Mouse (Mus musculus) heart, embryonic 16.5 days (tissue): ENCODE results near the gene Filip1l. TPM values are rescaled to one million over a fixed set of nuclear protein-coding genes. Genes with fewer than 3 reads are reported as not detected.

Experiments used
- ATAC-seq: fragments of 200-750 bp; cut with Nextera tagmentation; replicated peaks from 2 replicates; pipeline ENCODE4 v1.8.0; 2017; ENCODE audit warnings: moderate number of reproducible peaks; ENCODE audit not compliant: insufficient read depth, low FRiP score; ENCODE audit errors: extremely low read depth
- H3K27ac ChIP-seq: fragments of 300-500 bp; sonication (generic); 2 replicates; pipeline ENCODE4 v1.5.1; 2014; ENCODE audit warnings: mild to moderate bottlenecking, low read length, control low read depth, moderate library complexity
- H3K27me3 ChIP-seq: fragments of 300-500 bp; sonication (generic); 2 replicates; pipeline ENCODE4 v1.6.1; 2014; ENCODE audit warnings: low read length, mixed read lengths; ENCODE audit not compliant: control insufficient read depth, insufficient read depth
- H3K36me3 ChIP-seq: fragments of 300-500 bp; sonication (generic); 2 replicates; pipeline ENCODE4 v1.6.1; 2014; ENCODE audit not compliant: control insufficient read depth, insufficient read depth
- H3K4me1 ChIP-seq: fragments of 300-500 bp; sonication (generic); 2 replicates; pipeline ENCODE4 v1.6.1; 2014; ENCODE audit warnings: low read length, mixed read lengths; ENCODE audit not compliant: control insufficient read depth, insufficient read depth
- H3K4me2 ChIP-seq: fragments of 300-500 bp; sonication (generic); 2 replicates; pipeline ENCODE4 v1.6.1; 2014; ENCODE audit warnings: low read depth, mild to moderate bottlenecking, control low read depth, low read length
- H3K4me3 ChIP-seq: fragments of 300-500 bp; sonication (generic); 2 replicates; pipeline ENCODE4 v1.5.1; 2014; ENCODE audit warnings: mild to moderate bottlenecking, control low read depth, low read length
- H3K9ac ChIP-seq: fragments of 300-500 bp; sonication (generic); 2 replicates; pipeline ENCODE4 v1.6.1; 2014; ENCODE audit warnings: low read length, control low read depth
- H3K9me3 ChIP-seq: fragments of 300-500 bp; sonication (generic); replicated peaks from 2 replicates; pipeline ENCODE4 v1.6.1; 2016; ENCODE audit warnings: low read length; ENCODE audit not compliant: control insufficient read depth
- WGBS: fragments of 180-500 bp; shearing (Covaris S2); extraction: QIAGEN DNeasy Blood & Tissue Kit; methylation state at CpG from one replicate; pipeline ENCODE4 v1.1.7; 2014; 5-methylcytosine and 5-hydroxymethylcytosine counted together
- polyA plus RNA-seq: library from polyadenylated mRNA; unstranded; fragments of >200 nt; fragmentation: Nextera tagmentation; extraction: Ambion mirVana; gene quantifications from 2 replicates; pipeline ENCODE4 v1.2.1, GENCODE M21; 2015

Filip1l gene
- polyA plus RNA-seq, 1 experiment from 2014 or later, result 26.7 TPM

DNA sequence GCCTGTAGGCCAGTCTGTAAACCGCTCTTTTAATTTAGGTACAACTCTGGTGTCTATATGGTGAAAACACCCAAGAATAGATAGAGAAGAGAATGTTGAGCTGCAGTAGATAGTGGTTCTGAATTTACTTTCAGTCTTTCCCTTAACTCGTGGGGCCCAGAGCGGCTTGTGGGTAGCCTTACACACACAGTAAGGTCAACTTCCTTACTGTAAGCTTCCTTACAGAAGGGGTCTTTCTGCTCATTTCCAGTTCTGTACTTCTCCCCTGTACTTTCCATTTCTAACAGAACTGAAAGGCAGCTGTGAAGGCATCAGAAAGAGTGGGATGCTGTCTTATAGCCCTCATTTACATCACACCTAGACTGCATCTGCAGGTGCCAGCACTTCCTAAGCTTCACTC is 78.4 kb downstream of the Filip1l start:
- Histone ChIP-seq H3K36me3 (no peaks in the 10 kb centered on the region), H3K27ac (no peak overlapping the region), H3K27me3 (no peaks in the 10 kb centered on the region), H3K4me2 (no peak overlapping the region), H3K9ac (no peak overlapping the region), H3K4me3 (no peak overlapping the region), H3K4me1 (peaks cover 11% of the 10 kb centered on the region), H3K9me3 (no peaks in the 10 kb centered on the region)
- 86% methylated on average over 3 of the region's 3 CpGs for WGBS
- no peak for ATAC-seq

DNA sequence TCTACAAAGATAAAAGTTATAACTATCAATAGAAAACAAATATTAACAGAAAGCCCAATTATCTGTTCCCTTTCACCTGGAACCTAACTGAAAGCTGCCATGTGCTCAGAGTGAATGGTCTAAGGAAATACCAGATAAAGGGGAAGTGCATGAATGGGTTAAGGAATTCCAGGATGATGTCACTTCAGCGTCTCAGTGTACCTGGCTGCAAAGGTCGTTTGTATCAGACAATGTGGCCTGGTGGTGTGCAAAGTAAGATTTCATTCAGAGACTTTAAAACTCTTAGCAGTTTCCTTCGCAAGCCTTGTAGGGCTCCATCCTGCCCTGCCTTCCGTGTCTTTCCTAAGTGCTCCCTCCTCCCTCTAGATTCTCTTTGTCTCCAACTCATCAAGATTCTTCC is 80.3 kb downstream of the Filip1l start:
- no peak for ATAC-seq
- Histone ChIP-seq H3K36me3 (no peaks in the 10 kb centered on the region), H3K27me3 (no peaks in the 10 kb centered on the region), H3K4me1 (peaks cover 6% of the 10 kb centered on the region), H3K27ac (no peak overlapping the region), H3K4me2 (no peak overlapping the region), H3K9ac (no peak overlapping the region), H3K4me3 (no peak overlapping the region), H3K9me3 (no peaks in the 10 kb centered on the region)
- WGBS, result 58% methylated on average over 4 of the region's 4 CpGs

DNA sequence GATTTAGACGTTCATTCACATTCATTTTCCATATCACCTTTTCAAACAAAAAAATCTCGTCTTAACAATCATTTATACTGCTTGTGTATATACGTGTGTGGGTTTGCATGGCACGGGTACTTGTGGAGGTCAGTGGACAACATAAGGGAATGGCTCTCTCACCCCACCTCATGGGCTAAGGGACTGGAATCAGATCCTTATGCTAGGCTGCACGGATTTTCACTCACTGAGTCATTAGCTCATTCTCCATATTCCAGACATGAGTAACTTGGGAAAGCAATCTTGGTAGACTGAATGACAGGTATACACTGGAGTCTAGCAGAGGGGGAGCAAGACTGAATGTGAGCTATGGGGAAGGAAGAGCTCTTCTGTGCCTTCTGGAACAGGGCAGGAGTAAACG is 80.8 kb downstream of the Filip1l start:
- Histone ChIP-seq H3K4me1 (peaks cover 5% of the 10 kb centered on the region), H3K36me3 (no peaks in the 10 kb centered on the region), H3K4me2 (no peak overlapping the region), H3K9ac (no peak overlapping the region), H3K27me3 (no peaks in the 10 kb centered on the region), H3K27ac (no peak overlapping the region), H3K4me3 (no peak overlapping the region), H3K9me3 (no peaks in the 10 kb centered on the region)
- ATAC-seq, result no peak
- 85% methylated on average over 6 of the region's 6 CpGs for WGBS

DNA sequence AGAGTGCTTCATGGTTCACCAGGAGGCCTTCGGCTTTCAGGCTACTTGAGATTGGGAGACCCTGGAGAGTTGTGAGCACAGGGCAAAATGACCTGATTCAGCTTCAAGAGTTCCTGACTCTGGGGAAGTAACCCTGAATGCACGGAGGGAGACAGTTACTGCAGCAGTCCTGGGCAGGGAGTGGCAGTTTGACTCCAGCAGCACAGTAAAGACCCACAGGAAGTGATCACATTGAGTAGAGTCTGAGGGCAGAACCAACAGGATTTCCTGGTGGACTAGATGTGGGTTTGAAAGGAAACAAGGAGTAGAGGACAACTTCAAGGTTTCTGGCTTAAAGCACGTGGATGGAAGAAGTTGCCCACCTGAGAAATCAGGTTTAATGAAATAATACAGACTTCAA is 81.7 kb downstream of the Filip1l start:
- Histone ChIP-seq H3K9me3 (no peaks in the 10 kb centered on the region), H3K9ac (no peak overlapping the region), H3K27ac (peak overlapping the region; percentile 21), H3K4me2 (no peak overlapping the region), H3K27me3 (no peaks in the 10 kb centered on the region), H3K4me3 (no peak overlapping the region), H3K36me3 (no peaks in the 10 kb centered on the region), H3K4me1 (no peaks in the 10 kb centered on the region)
- peak; percentile 39; the same call in 1 of the 2 replicates for ATAC-seq
- WGBS, result 59% methylated on average over 3 of the region's 3 CpGs

DNA sequence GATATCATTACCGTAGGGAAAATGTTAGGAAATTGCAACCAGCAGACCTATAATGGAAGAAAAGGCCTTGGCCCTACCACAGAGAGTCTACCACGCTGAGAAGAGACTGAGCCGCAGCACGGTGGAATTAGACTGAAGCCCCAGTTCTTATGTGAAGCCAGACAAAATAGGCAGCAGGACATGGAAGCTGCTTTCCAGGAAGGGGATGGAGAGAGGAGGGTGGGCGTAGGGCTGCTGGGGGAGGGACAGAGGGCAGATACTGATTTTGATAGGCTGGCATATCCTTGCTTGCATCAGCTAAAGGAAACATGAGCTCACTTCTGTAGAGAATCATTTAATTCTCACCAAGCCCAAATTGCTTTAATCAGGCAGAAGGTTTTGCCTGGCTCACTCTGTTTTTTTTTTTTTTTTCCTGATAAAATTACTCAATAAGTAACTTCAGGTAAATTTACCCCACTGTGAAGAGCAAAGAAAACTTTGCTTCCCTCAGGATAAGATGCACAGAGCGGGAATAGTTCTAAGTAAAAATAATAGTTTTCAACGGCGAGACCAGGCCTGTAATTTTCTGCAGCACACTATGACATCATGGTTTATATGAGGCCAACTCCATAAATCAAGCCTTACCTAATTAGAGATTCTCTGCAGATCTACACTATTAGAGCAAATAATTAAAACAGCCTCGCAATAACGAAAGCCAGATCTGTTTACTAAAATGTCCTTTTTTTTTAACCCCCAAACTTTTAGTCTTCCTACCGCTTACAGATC is 84.8 kb downstream of the Filip1l start:
- WGBS, result 72% methylated on average over 11 of the region's 11 CpGs
- no peaks in the 10 kb centered on the region for H3K27me3 ChIP-seq
- H3K4me2 ChIP-seq, result no peak overlapping the region
- H3K4me1 ChIP-seq, result no peaks in the 10 kb centered on the region
- no peak overlapping the region for H3K4me3 ChIP-seq
- H3K9ac ChIP-seq, result no peak overlapping the region
- H3K9me3 ChIP-seq, result no peaks in the 10 kb centered on the region
- H3K27ac ChIP-seq, result no peak overlapping the region
- ATAC-seq, result no peak
- H3K36me3 ChIP-seq, result no peaks in the 10 kb centered on the region

DNA sequence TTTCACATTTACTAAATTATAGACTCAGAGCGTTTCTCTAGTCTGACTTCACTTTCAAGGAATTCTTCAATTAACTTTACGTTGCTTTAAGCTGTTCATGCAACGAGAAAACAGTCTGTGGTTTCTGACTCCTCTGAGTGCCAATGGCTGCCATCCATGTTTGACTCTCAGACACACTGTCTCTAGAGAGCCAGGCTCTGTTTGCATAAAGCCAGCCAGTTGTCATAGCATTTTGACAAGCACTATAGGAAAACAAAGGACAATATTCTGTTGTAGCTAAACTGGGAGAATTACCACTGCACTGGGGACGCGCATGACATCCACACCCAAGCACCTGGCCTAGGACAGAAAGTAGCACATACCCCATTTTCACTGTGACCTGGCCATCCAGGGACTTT is 85.4 kb downstream of the Filip1l start:
- 69% methylated on average over 5 of the region's 5 CpGs for WGBS
- Histone ChIP-seq H3K4me2 (no peak overlapping the region), H3K4me1 (no peaks in the 10 kb centered on the region), H3K4me3 (no peak overlapping the region), H3K27me3 (no peaks in the 10 kb centered on the region), H3K9ac (no peak overlapping the region), H3K27ac (peak overlapping the region; percentile 31; the same call in 1 of the 2 replicates), H3K9me3 (no peaks in the 10 kb centered on the region), H3K36me3 (no peaks in the 10 kb centered on the region)
- no peak for ATAC-seq

DNA sequence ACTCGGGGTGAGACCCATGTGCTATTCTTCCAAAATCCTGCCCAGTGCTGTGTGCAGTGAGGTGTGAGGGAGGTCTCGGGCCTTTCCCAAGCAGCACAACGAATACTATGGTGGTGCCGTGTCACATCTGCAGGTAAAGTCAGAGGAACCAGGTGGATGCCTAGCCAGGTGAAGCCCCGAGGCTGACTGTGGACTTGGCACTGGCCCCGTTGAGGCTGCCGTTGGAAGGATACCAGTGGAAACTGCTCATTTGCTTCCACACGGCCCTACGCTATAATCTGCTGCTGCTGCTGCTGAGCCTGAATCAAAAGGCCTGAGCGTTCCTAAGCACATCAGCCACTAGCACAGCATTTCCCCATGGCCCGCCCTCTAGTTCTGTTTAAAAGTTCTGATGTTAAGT is 86.3 kb downstream of the Filip1l start:
- 84% methylated on average over 11 of the region's 11 CpGs for WGBS
- H3K27me3 ChIP-seq, result no peaks in the 10 kb centered on the region
- H3K4me3 ChIP-seq, result no peak overlapping the region
- no peak overlapping the region; the same call in 1 of the 2 replicates for H3K27ac ChIP-seq
- H3K4me1 ChIP-seq, result no peaks in the 10 kb centered on the region
- no peak for ATAC-seq
- no peak overlapping the region for H3K9ac ChIP-seq
- no peaks in the 10 kb centered on the region for H3K9me3 ChIP-seq
- H3K4me2 ChIP-seq, result no peak overlapping the region
- no peaks in the 10 kb centered on the region for H3K36me3 ChIP-seq

DNA sequence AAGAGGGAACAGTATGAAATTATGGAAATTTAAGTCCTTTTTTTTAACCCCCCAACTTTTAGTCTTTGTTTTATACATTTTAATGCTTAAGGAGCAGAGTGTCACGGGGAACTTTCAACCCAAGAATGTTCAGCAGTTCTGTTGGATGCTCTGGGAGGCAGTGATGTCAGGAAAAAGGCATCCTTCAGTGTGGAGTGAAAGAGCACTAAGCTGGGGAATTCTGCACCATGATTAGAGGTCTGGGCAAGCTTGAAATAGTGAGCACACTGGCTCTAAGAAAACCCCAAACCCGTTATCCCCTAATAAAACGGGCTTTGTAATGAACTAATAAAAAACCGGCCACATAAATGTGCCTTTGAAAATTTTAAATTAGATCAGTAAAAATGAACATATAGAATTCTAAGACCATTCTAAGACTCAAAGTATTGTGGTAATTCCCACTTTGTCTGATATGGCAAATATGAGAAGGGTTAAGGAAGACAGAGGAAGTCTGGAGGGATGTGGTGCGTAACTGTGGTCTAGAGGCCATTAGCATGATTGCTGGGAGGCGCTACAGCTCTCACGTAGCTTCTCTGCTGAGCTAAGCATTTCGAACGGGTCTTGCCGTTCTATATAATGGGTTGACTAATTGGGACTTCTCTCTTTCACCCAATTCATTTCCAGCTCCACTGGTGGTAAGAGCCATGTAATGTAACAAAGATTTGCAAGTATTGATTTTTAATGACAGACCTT is 88.0 kb downstream of the Filip1l start:
- 75% methylated on average over 10 of the region's 10 CpGs for WGBS
- no peak for ATAC-seq

More for the DNA sequence above, 88.0 kb downstream of the Filip1l start:
- Histone ChIP-seq H3K4me3 (no peak overlapping the region), H3K4me1 (no peaks in the 10 kb centered on the region), H3K27me3 (no peaks in the 10 kb centered on the region), H3K27ac (no peak overlapping the region), H3K9ac (no peak overlapping the region), H3K36me3 (no peaks in the 10 kb centered on the region), H3K9me3 (no peaks in the 10 kb centered on the region), H3K4me2 (no peak overlapping the region)
